Mouse (Mus musculus) embryo, embryonic 9.5 days (tissue): ENCODE measurements around the gene Rps26.
"Not testable (repeated sequence)": the region's sequence is repeated elsewhere in the genome, so short reads cannot be mapped to it uniquely, and the experiment has no call there.

ENCODE experiments used
- DNase-seq: peaks from one replicate; pipeline ENCODE4 v3.0.0-alpha.2; 2017; ENCODE audit errors: extremely low spot score

Rps26 gene

DNA sequence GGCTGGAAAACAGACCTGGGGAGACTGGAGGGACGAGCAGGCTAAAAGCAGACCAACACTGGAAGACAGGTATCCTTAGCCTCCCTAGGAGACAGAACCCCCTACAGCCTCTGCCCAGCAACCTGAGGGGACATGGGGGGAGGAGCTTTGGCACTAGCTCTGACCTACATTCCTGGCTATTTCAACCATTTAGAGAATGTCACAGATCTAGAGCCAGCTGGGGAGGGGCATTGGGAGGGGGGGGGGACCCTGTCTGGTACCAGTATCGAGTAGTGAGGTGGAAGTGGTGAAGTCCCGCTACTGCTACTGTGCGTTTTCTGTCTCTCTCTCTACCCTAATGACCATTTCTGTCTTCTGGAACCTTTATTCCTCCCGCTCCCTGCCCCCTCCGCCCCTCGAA, 15.3 kb upstream of the Rps26 start:
- no peak for DNase-seq

DNA sequence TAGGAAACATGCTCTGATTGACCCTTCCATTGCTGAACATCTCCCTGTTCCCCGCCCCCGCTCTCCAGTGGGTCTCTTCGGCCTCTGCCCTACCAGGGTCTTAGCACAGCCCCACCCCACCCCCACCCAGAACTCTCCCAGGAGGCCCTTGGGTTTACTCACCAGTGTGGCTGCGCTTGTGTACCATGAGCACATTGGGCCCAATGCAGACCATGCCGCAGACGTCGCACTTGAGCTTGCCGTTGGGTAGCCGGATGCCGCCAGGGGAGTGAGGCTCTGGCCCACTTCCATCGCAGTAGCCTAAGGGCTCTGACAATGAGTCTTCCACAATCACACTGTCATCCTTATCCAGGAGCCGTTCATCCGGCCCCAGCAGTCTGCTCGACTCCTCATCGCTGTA, 14.3 kb upstream of the Rps26 start:
- no peak for DNase-seq

DNA sequence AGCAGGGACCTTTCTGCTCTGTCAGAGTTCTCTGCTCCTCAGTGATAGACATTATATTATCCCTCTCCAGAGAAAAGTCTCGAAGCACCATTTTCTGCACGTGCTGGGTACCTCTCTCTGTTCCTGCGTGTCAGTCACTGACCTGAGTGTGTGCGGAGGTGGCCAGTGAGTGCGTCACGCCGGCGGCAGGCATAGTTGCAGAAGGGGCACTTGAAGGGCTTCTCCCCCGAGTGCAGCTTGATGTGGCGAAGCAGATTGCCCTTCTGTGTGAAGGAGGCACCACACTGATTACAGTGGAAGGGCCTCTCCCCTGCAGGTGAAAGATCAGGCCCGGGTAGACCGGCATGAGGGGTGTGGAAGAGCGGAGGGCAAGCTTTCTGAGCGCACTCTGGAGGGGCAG, 13.5 kb upstream of the Rps26 start:
- DNase-seq = no peak

- peak; percentile 50 for DNase-seq
These were observed 10.5 kb upstream of the Rps26 start for GRCm38 (mm10) chr10:128637011-128637410.

DNA sequence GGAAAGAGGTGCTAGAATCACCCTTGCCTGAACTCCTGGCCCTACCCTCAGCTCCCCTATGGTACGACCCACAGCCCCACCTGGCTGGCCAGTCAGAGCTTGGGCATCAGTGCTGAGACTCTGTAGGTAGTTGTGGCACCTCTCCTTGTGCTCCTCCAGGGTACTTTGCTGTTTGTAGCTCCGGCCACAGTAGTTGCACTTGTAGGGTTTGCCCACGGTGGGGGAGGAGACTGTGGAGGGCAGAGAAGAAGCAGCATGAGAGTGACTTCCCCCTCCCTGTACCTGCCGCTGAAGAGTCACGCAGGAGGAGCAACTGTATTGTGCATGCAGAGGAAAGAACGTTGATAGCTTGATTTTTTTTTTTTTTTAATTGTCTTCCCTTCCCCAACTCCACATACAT, 10.0 kb upstream of the Rps26 start:
- DNase-seq = no peak

DNA sequence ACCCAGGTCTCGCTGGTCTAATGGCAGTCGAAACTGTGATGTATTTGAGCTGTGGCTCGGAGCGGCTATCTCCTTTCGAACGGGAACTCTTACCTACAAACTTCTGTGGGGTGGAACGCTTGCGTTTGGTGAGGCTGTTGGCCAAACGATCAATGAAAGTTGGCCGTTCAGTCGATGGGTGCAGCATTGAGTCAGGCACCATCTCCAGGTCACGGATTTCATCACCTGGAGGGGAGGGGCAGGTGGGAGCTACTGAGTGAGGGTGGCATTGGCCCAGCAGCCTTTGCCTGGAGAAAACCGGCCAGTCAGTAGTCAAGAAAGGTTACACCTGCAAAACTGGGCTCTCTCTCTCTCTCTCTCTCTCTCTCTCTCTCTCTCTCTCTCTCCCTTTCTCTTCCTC, 9.2 kb upstream of the Rps26 start:
- DNase-seq = no peak

DNA sequence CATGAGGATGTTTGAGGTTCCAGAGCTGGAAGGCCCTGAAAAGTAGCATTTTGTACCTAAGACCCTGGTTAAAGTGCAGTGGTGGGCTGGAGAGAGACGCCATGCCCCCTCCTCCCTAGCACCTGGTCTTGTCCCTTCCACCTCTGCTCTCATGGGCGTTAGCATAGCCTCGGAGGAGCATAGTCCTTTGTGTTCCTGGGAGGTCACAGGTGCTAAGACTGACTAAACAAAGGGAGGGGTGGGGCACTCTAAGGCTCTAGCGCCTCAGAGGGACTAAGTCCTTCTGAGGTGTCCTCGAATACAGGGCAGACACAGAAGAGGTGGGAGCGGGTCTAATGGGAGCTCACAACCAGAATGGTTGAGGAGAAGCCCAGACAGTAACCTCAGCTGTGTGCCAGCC, 5.0 kb upstream of the Rps26 start:
- DNase-seq = no peak

DNA sequence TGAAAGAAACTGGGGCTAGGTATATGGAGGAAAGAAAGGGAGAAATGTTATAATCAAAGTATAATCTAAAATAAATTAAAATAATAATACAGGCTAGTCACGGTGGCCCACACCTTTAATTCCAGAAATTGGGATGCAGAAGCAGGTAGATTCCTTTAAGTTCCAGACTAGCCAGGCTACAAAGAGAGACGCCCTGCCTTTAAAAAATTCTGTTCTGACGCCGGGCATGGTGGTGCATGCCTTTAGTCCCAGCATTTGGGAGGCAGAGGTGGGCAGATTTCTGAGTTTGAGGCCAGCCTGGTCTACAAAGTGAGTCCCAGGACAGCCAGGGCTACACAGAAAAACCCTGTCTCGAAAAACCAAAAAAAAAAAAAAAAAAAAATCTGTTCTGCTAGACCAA, 3.8 kb upstream of the Rps26 start:
- not testable (repeated sequence) for DNase-seq

GRCm38 (mm10) chr10:128629746-128630145, 3.2 kb upstream of the Rps26 start:
- DNase-seq = no peak

DNA sequence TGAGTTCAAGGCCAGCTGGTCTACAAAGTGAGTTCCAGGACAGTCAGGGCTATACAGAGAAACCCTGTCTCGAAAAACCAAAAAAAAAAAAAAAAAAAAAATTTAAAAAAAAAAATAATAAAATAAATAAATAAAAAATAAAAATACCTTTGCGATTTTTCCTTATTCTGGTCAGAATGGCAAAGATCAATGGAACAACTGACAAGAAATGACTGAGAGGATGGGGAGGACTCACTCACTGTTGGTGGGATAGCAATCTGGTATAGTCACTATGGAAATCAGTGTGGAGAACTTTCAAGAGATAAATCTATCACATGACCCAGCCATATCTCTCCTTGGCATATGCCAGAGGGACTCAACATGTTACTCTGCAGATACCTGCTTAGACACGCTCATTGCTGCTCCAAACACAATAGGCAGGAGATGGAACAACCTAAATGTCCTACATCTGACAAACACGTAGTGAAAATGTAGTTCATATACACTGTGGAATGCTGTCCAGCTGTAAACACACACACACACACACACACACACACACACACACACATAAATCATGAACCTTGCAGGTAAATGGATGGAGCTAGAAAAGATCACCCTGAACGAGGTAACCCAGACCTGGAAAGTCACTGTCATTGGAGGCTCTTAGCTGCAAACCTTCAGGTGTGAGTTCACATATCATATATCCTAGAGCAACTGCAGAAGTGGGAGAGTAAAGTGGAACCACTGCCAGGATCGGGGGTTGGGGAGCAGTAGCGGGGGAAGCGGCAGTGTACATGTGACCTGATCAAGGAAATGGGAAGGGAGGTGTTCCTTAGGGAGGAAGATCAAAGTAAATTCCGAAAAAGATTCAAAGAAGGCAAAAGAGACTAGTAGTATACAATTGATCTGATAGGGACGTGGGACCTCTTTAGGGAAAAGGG, 1.1 kb upstream of the Rps26 start:
- no peak for DNase-seq

GRCm38 (mm10) chr10:128625287-128625894, 1.2 kb downstream of the Rps26 start:
- DNase-seq = no peak

- not testable (repeated sequence) for DNase-seq
These were observed 3.4 kb downstream of the Rps26 start for GRCm38 (mm10) chr10:128623106-128623613.

GRCm38 (mm10) chr10:128622702-128623101, 3.8 kb downstream of the Rps26 start:
- DNase-seq = no peak

- DNase-seq = no peak
These were observed 4.5 kb downstream of the Rps26 start for GRCm38 (mm10) chr10:128621986-128622520.

DNA sequence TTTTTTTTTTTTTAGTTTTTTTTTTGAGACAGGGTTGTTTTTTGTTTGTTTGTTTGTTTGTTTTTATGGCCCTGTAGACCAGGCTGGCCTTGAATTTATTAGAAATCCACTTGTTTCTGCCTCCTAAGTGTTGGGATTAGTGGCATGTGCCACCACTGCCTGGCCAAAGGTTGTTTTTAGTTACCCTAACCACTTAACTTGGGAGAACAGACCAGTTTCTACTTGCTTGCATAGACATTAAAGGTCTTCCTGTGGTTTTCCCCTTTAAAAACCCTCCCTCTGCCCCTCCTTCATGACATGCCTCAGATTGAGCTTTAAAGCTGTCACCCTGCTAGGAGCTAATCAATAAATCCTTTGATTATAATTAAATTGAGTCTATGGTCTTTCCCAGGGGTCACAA, 6.3 kb downstream of the Rps26 start:
- no peak for DNase-seq

DNA sequence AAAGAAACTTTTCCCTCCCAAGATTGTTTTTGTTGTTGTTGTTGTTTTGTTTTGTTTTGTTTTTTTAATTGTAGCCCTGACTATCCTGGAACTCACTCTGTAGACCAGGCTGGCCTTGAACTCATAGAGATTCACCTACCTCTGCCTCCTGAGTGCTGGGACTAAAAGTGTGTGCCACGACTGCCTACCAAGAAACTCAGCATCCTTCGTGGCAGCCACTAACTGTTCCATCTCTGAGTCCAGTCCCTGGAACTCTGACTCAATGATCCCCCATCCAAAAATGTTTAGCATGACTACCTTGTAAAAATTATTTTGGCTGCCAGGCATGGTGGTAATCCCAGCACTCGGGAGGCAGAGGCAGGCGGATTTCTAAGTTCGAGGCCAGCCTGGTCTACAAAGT, 7.4 kb downstream of the Rps26 start:
- not testable (repeated sequence) for DNase-seq

DNA sequence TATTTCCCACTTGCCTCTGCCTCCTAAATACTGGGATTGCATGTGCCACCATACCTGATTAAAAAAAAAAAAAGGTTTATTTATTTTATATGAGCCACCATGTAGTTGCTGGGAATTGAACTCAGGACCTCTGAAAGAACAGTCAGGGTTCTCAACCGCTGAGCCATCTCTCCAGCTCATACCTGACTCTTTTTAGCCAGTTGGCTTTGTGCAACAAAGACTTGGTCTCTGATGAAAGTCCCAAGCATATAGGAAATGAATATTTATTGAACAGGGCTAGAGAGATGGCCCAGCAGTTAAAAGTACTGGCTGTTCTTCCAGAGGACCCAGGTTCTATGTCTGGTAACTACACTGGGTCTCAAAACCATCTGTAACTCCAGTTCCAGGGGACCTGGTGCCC, 8.0 kb downstream of the Rps26 start:
- no peak for DNase-seq

DNA sequence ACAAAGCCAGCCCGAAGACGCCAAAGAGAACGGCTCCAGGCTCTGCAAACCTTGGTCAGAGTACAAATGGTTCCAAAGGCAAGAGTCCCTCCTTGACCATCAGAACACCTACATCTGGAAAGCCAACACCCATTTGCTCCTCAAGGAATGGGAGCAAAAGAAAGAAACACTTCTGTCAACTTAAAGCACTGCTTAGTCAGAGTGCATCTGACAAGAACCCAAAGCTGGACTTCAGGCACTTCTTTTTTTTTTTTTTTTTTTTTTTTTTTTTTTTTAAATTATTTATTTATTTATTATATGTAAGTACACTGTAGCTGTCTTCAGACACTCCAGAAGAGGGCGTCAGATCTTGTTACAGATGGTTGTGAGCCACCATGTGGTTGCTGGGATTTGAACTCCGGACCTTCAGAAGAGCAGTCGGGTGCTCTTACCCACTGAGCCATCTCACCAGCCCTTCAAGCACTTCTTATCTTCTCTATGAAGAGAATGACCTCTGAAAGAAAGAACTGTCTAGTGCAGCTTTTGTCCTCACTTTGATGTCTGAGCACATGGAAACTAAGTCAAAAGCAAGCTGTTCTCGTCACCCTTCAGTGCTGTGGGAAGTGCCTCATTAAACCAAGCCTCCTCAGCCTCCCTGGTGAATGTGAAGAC, 10.6 kb downstream of the Rps26 start:
- DNase-seq = not testable (repeated sequence)

GRCm38 (mm10) chr10:128614934-128615333, 11.6 kb downstream of the Rps26 start:
- DNase-seq = no peak

- not testable (repeated sequence) for DNase-seq
These were observed 12.7 kb downstream of the Rps26 start for GRCm38 (mm10) chr10:128613820-128614219.

DNA sequence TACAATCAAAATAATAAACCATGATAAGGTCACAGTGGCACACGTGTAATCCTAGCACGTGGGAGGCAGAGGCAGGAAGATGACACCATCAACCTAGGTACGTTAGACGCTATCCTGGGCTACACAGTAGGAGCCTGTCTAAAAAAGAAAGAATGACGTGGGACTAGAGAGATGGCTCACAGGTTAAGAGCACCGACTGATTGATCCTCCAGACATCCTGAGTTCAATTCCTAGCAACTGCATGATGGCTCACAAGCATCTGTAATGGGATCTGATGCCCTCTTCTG, 13.4 kb downstream of the Rps26 start:
- DNase-seq = no peak

GRCm38 (mm10) chr10:128612433-128613153, 14.0 kb downstream of the Rps26 start:
- DNase-seq = peak; percentile 74
